Mouse (Mus musculus) heart, adult 2 months (tissue): Measurements from ENCODE around the gene Ggact.

Experiments used
- CTCF ChIP-seq: fragments of 200-600 bp; IDR thresholded peaks from 2 replicates; pipeline ENCODE4 v1.8.1; 2022; ENCODE audit warnings: antibody characterized with exemption, mild to moderate bottlenecking, moderate library complexity
- POLR2A ChIP-seq: fragments of 200-500 bp; IDR thresholded peaks from 2 replicates; pipeline ENCODE4 v1.6.1; 2011; ENCODE audit warnings: mild to moderate bottlenecking, low read depth, low read length, control low read depth; ENCODE audit not compliant: insufficient read depth

- TF ChIP-seq POLR2A, result no peak
- no peak for TF ChIP-seq CTCF
Measured at GRCm38 (mm10) chr14:122896106-122896505, 17.5 kb downstream of the Ggact start.
